Mouse (Mus musculus) megakaryocyte, embryonic 14.5 days (primary cell): ENCODE measurements around the gene Ccdc33.

Experiments
- FLI1 ChIP-seq: IDR thresholded peaks from 2 replicates; pipeline ENCODE4 v1.6.1; 2012; ENCODE audit warnings: low read length, inconsistent platforms, mixed read lengths
- GATA1 ChIP-seq: IDR thresholded peaks from 3 replicates; pipeline ENCODE4 v1.6.1; 2012; ENCODE audit warnings: mixed read lengths, low read length, inconsistent platforms, borderline replicate concordance

GRCm38 (mm10) chr9:58157838-58158237 is 39.2 kb upstream of the Ccdc33 start:
- no peak for TF ChIP-seq FLI1
- no peak for TF ChIP-seq GATA1
